Mouse (Mus musculus): ENCODE results near the gene R3hdm2. TPM values are rescaled to one million over a fixed set of nuclear protein-coding genes. Genes with fewer than 3 reads are reported as not detected.

R3hdm2 gene
- polyA plus RNA-seq, 1 experiment, result 118 TPM

- Histone ChIP-seq H3K4me3 (ENCODE audit: insufficient read depth, low read length) (no peak overlapping the region), H3K27ac (ENCODE audit: insufficient read depth, low read length) (peak overlapping the region; percentile 90), H3K4me1 (ENCODE audit: control insufficient read depth, insufficient read depth, low read length) (peaks cover 13% of the 10 kb centered on the region)
- TF ChIP-seq CTCF (IDR thresholded peaks at IDR 0.05; ENCODE audit: borderline replicate concordance, insufficient read depth, low read length) (no peak), POLR2A (IDR thresholded peaks at IDR 0.05; ENCODE audit: low read depth, low read length) (peak; percentile 65)
Observed at GRCm38 (mm10) chr10:127480833-127481813, 101.0 kb downstream of the R3hdm2 start.

GRCm38 (mm10) chr10:127485235-127485634, 105.1 kb downstream of the R3hdm2 start:
- peaks cover 13% of the 10 kb centered on the region for H3K4me1 ChIP-seq (ENCODE audit: control insufficient read depth, insufficient read depth, low read length)
- no peak overlapping the region for H3K4me3 ChIP-seq (ENCODE audit: insufficient read depth, low read length)
- TF ChIP-seq POLR2A (IDR thresholded peaks at IDR 0.05; ENCODE audit: low read depth, low read length) (no peak), CTCF (IDR thresholded peaks at IDR 0.05; ENCODE audit: borderline replicate concordance, insufficient read depth, low read length) (no peak)
- H3K27ac ChIP-seq (ENCODE audit: insufficient read depth, low read length), result no peak overlapping the region

GRCm38 (mm10) chr10:127488856-127489255, 108.7 kb downstream of the R3hdm2 start:
- TF ChIP-seq CTCF (IDR thresholded peaks at IDR 0.05; ENCODE audit: borderline replicate concordance, insufficient read depth, low read length), result no peak
- no peak for TF ChIP-seq POLR2A (IDR thresholded peaks at IDR 0.05; ENCODE audit: low read depth, low read length)
- H3K4me3 ChIP-seq (ENCODE audit: insufficient read depth, low read length), result no peak overlapping the region
- no peaks in the 10 kb centered on the region for H3K4me1 ChIP-seq (ENCODE audit: control insufficient read depth, insufficient read depth, low read length)
- no peak overlapping the region for H3K27ac ChIP-seq (ENCODE audit: insufficient read depth, low read length)

- Histone ChIP-seq H3K4me1 (ENCODE audit: control insufficient read depth, insufficient read depth, low read length) (no peaks in the 10 kb centered on the region), H3K4me3 (ENCODE audit: insufficient read depth, low read length) (no peak overlapping the region), H3K27ac (ENCODE audit: insufficient read depth, low read length) (no peak overlapping the region)
- TF ChIP-seq CTCF (IDR thresholded peaks at IDR 0.05; ENCODE audit: borderline replicate concordance, insufficient read depth, low read length) (no peak), POLR2A (IDR thresholded peaks at IDR 0.05; ENCODE audit: low read depth, low read length) (no peak)
Observed at GRCm38 (mm10) chr10:127490160-127491127, 110.3 kb downstream of the R3hdm2 start.

- no peak overlapping the region for H3K4me3 ChIP-seq (ENCODE audit: insufficient read depth, low read length)
- H3K4me1 ChIP-seq (ENCODE audit: control insufficient read depth, insufficient read depth, low read length), result no peaks in the 10 kb centered on the region
- TF ChIP-seq POLR2A (IDR thresholded peaks at IDR 0.05; ENCODE audit: low read depth, low read length) (no peak), CTCF (IDR thresholded peaks at IDR 0.05; ENCODE audit: borderline replicate concordance, insufficient read depth, low read length) (no peak)
- H3K27ac ChIP-seq (ENCODE audit: insufficient read depth, low read length), result no peak overlapping the region
Observed at GRCm38 (mm10) chr10:127491128-127491512, 111.0 kb downstream of the R3hdm2 start.

GRCm38 (mm10) chr10:127492118-127492517, 112.0 kb downstream of the R3hdm2 start:
- peak overlapping the region; percentile 47 for H3K27ac ChIP-seq (ENCODE audit: insufficient read depth, low read length)
- TF ChIP-seq POLR2A (IDR thresholded peaks at IDR 0.05; ENCODE audit: low read depth, low read length), result no peak
- no peak for TF ChIP-seq CTCF (IDR thresholded peaks at IDR 0.05; ENCODE audit: borderline replicate concordance, insufficient read depth, low read length)
- no peak overlapping the region for H3K4me3 ChIP-seq (ENCODE audit: insufficient read depth, low read length)
- no peaks in the 10 kb centered on the region for H3K4me1 ChIP-seq (ENCODE audit: control insufficient read depth, insufficient read depth, low read length)

GRCm38 (mm10) chr10:127496156-127496555, 116.0 kb downstream of the R3hdm2 start:
- no peak overlapping the region for H3K4me3 ChIP-seq (ENCODE audit: insufficient read depth, low read length)
- peaks cover 12% of the 10 kb centered on the region for H3K4me1 ChIP-seq (ENCODE audit: control insufficient read depth, insufficient read depth, low read length)
- no peak overlapping the region for H3K27ac ChIP-seq (ENCODE audit: insufficient read depth, low read length)
- TF ChIP-seq POLR2A (IDR thresholded peaks at IDR 0.05; ENCODE audit: low read depth, low read length), result no peak
- no peak for TF ChIP-seq CTCF (IDR thresholded peaks at IDR 0.05; ENCODE audit: borderline replicate concordance, insufficient read depth, low read length)

- Histone ChIP-seq H3K4me1 (ENCODE audit: control insufficient read depth, insufficient read depth, low read length) (peaks cover 14% of the 10 kb centered on the region), H3K4me3 (ENCODE audit: insufficient read depth, low read length) (no peak overlapping the region), H3K27ac (ENCODE audit: insufficient read depth, low read length) (peak overlapping the region; percentile 89)
- TF ChIP-seq CTCF (IDR thresholded peaks at IDR 0.05; ENCODE audit: borderline replicate concordance, insufficient read depth, low read length) (no peak), POLR2A (IDR thresholded peaks at IDR 0.05; ENCODE audit: low read depth, low read length) (no peak)
Observed at GRCm38 (mm10) chr10:127499516-127499915, 119.4 kb downstream of the R3hdm2 start.

GRCm38 (mm10) chr10:127500042-127500441, 119.9 kb downstream of the R3hdm2 start:
- Histone ChIP-seq H3K4me3 (ENCODE audit: insufficient read depth, low read length) (no peak overlapping the region), H3K27ac (ENCODE audit: insufficient read depth, low read length) (peak overlapping the region; percentile 89), H3K4me1 (ENCODE audit: control insufficient read depth, insufficient read depth, low read length) (peaks cover 14% of the 10 kb centered on the region)
- TF ChIP-seq POLR2A (IDR thresholded peaks at IDR 0.05; ENCODE audit: low read depth, low read length), result no peak
- no peak for TF ChIP-seq CTCF (IDR thresholded peaks at IDR 0.05; ENCODE audit: borderline replicate concordance, insufficient read depth, low read length)
